Mouse (Mus musculus) heart, embryonic 11.5 days (tissue): Measurements from ENCODE around the gene Gm20388. TPM values are rescaled to one million over a fixed set of nuclear protein-coding genes. Genes with fewer than 3 reads are reported as not detected.

ENCODE experiments used
- ATAC-seq: fragments of 200-750 bp; cut with Nextera tagmentation; replicated peaks from 2 replicates; pipeline ENCODE4 v1.8.0; 2017; ENCODE audit warnings: moderate library complexity; ENCODE audit not compliant: insufficient number of reproducible peaks, low FRiP score, low TSS enrichment
- H3K27ac ChIP-seq: fragments of 300-500 bp; sonication (generic); 2 replicates; pipeline ENCODE4 v1.5.1; 2014; ENCODE audit warnings: mild to moderate bottlenecking, low read depth, low read length
- H3K27me3 ChIP-seq: fragments of 300-500 bp; sonication (generic); 2 replicates; pipeline ENCODE4 v1.6.1; 2014; ENCODE audit warnings: mild to moderate bottlenecking, low read length, mixed read lengths; ENCODE audit not compliant: control insufficient read depth, insufficient read depth
- H3K36me3 ChIP-seq: fragments of 300-500 bp; sonication (generic); 2 replicates; pipeline ENCODE4 v1.6.1; 2014; ENCODE audit warnings: mild to moderate bottlenecking, low read length, moderate library complexity, mixed read lengths; ENCODE audit not compliant: control insufficient read depth, insufficient read depth
- H3K4me1 ChIP-seq: fragments of 300-500 bp; sonication (generic); 2 replicates; pipeline ENCODE4 v1.6.1; 2014; ENCODE audit warnings: low read length; ENCODE audit not compliant: control insufficient read depth, insufficient read depth
- H3K4me2 ChIP-seq: fragments of 300-500 bp; sonication (generic); 2 replicates; pipeline ENCODE4 v1.6.1; 2014; ENCODE audit warnings: mild to moderate bottlenecking, moderate library complexity
- H3K4me3 ChIP-seq: fragments of 300-500 bp; sonication (generic); 2 replicates; pipeline ENCODE4 v1.5.1; 2014; ENCODE audit warnings: low read depth, low read length
- H3K9ac ChIP-seq: fragments of 300-500 bp; sonication (generic); 2 replicates; pipeline ENCODE4 v1.6.1; 2014; ENCODE audit warnings: mild to moderate bottlenecking, low read depth, low read length, moderate library complexity
- H3K9me3 ChIP-seq: fragments of 300-500 bp; sonication (generic); replicated peaks from 2 replicates; pipeline ENCODE4 v1.6.1; 2016; ENCODE audit warnings: low read length; ENCODE audit not compliant: control insufficient read depth
- WGBS: fragments of 180-500 bp; shearing (Covaris S2); extraction: QIAGEN DNeasy Blood & Tissue Kit; methylation state at CpG from one replicate; pipeline ENCODE4 v1.1.7; 2014; ENCODE audit not compliant: insufficient replicate concordance; 5-methylcytosine and 5-hydroxymethylcytosine counted together
- polyA plus RNA-seq: library from polyadenylated mRNA; unstranded; fragments of >200 nt; fragmentation: Nextera tagmentation; extraction: Ambion mirVana; gene quantifications from 2 replicates; pipeline ENCODE4 v1.2.1, GENCODE M21; 2014

Gene Gm20388
- polyA plus RNA-seq, 1 experiment from 2014 or later = 6.4 TPM

GRCm38 (mm10) chr8:121583653-121584052, 1673.0 kb downstream of the Gm20388 start:
- Histone ChIP-seq H3K27me3 (no peaks in the 10 kb centered on the region), H3K9me3 (no peaks in the 10 kb centered on the region), H3K36me3 (no peaks in the 10 kb centered on the region), H3K4me2 (no peak overlapping the region), H3K4me1 (no peaks in the 10 kb centered on the region), H3K9ac (no peak overlapping the region), H3K27ac (no peak overlapping the region), H3K4me3 (no peak overlapping the region)
- ATAC-seq = no peak
- WGBS = 53% methylated on average over 8 of the region's 8 CpGs

GRCm38 (mm10) chr8:121584730-121585129, 1674.1 kb downstream of the Gm20388 start:
- WGBS = 40% methylated on average over 13 of the region's 13 CpGs
- Histone ChIP-seq H3K9ac (peak overlapping the region; percentile 64; the same call in 1 of the 2 replicates), H3K4me1 (peaks cover 2% of the 10 kb centered on the region; the same call in 1 of the 2 replicates), H3K4me3 (peak overlapping the region; percentile 51), H3K36me3 (no peaks in the 10 kb centered on the region), H3K4me2 (peak overlapping the region; percentile 56), H3K27me3 (no peaks in the 10 kb centered on the region), H3K27ac (no peak overlapping the region), H3K9me3 (no peaks in the 10 kb centered on the region)
- ATAC-seq = no peak

- peak overlapping the region; percentile 64 for H3K9ac ChIP-seq
Measured at GRCm38 (mm10) chr8:121585159-121585825, 1674.7 kb downstream of the Gm20388 start.

GRCm38 (mm10) chr8:121588750-121589149, 1678.1 kb downstream of the Gm20388 start:
- Histone ChIP-seq H3K4me2 (no peak overlapping the region; the same call in 1 of the 2 replicates), H3K27me3 (no peaks in the 10 kb centered on the region), H3K9me3 (no peaks in the 10 kb centered on the region), H3K36me3 (no peaks in the 10 kb centered on the region), H3K9ac (no peak overlapping the region), H3K4me1 (peaks cover 13% of the 10 kb centered on the region), H3K4me3 (no peak overlapping the region), H3K27ac (peak overlapping the region; percentile 60)
- ATAC-seq = no peak
- 71% methylated on average over 4 of the region's 4 CpGs for WGBS

More at GRCm38 (mm10) chr8:121585159-121585825, 1674.7 kb downstream of the Gm20388 start:
- Histone ChIP-seq H3K4me1 (peaks cover 4% of the 10 kb centered on the region; the same call in 1 of the 2 replicates), H3K27ac (no peak overlapping the region; the same call in 1 of the 2 replicates), H3K4me2 (peak overlapping the region; percentile 56), H3K4me3 (peak overlapping the region; percentile 51), H3K27me3 (no peaks in the 10 kb centered on the region), H3K36me3 (no peaks in the 10 kb centered on the region), H3K9me3 (no peaks in the 10 kb centered on the region)
- WGBS = under 1% methylated on average over 47 of the region's 47 CpGs
- ATAC-seq = peak; percentile 93

GRCm38 (mm10) chr8:121589205-121589726, 1678.6 kb downstream of the Gm20388 start:
- no peaks in the 10 kb centered on the region; the same call in 1 of the 2 replicates for H3K36me3 ChIP-seq
- peak overlapping the region; percentile 94 for H3K4me2 ChIP-seq

GRCm38 (mm10) chr8:121590203-121591177, 1679.8 kb downstream of the Gm20388 start, which contains the start of gene Map1lc3b:
Gene Map1lc3b, plus strand, starts transcription at chr8:121590361.
- peak; percentile 81 for ATAC-seq
- Histone ChIP-seq H3K27me3 (no peaks in the 10 kb centered on the region), H3K36me3 (peaks cover 6% of the 10 kb centered on the region; the same call in 1 of the 2 replicates), H3K9me3 (no peaks in the 10 kb centered on the region), H3K4me2 (peak within 1 kb of the TSS; percentile 94), H3K9ac (peak within 1 kb of the TSS; percentile 91), H3K4me3 (peak within 1 kb of the TSS; percentile 98), H3K4me1 (peaks cover 13% of the 10 kb centered on the region), H3K27ac (peak within 1 kb of the TSS; percentile 60)
- WGBS = under 1% methylated on average over 94 of the region's 94 CpGs

More at GRCm38 (mm10) chr8:121589205-121589726, 1678.6 kb downstream of the Gm20388 start:
- no peaks in the 10 kb centered on the region for H3K9me3 ChIP-seq
- H3K4me1 ChIP-seq = peaks cover 13% of the 10 kb centered on the region
- H3K9ac ChIP-seq = 0 out of 2 replicates have a peak overlapping the region, but pooled peaks have one; percentile 16
- H3K4me3 ChIP-seq = peak overlapping the region; percentile 98; the same call in 1 of the 2 replicates
- 29% methylated on average over 2 of the region's 2 CpGs for WGBS
- H3K27ac ChIP-seq = peak overlapping the region; percentile 60
- no peaks in the 10 kb centered on the region for H3K27me3 ChIP-seq
- no peak for ATAC-seq

GRCm38 (mm10) chr8:121591178-121592066, 1680.8 kb downstream of the Gm20388 start:
- Histone ChIP-seq H3K4me3 (peak overlapping the region; percentile 98), H3K4me2 (peak overlapping the region; percentile 94), H3K27ac (peak overlapping the region; percentile 35; the same call in 1 of the 2 replicates), H3K9ac (peak overlapping the region; percentile 91), H3K9me3 (no peaks in the 10 kb centered on the region), H3K36me3 (peaks cover 10% of the 10 kb centered on the region), H3K4me1 (peaks cover 13% of the 10 kb centered on the region), H3K27me3 (no peaks in the 10 kb centered on the region)
- no peak for ATAC-seq
- 14% methylated on average over 20 of the region's 20 CpGs for WGBS
